Mouse (Mus musculus) layer of hippocampus, postnatal 10 days (tissue): ENCODE measurements at regions not wholly inside any gene's neighbourhood (a gene's known extent, or its start where the extent isn't known, plus 50 kb on each side); places are given as distances from the start of the nearest gene placed in this dataset.

ENCODE experiments used
- DNase-seq, 2 experiments: peaks; one replicate each; pipeline ENCODE4 v3.0.0; 2021; ENCODE audit warnings: low spot score in 2 of 2

- DNase-seq, result no peak
These were observed 419.9 kb upstream of the Dmd start for GRCm38 (mm10) chrX:82528640-82529351.

- no peak for DNase-seq
These were observed 377.1 kb upstream of the Dmd start for GRCm38 (mm10) chrX:82571616-82572015.

GRCm38 (mm10) chrX:82613361-82613760 lies 335.3 kb upstream of the Dmd start:
- peak; percentile 2 to 11 for DNase-seq

GRCm38 (mm10) chrX:82650359-82650758 lies 298.3 kb upstream of the Dmd start:
- no peak for DNase-seq
